Mouse (Mus musculus) gastrocnemius, adult 2 months (tissue): ENCODE measurements at regions not wholly inside any gene's neighbourhood (a gene's known extent, or its start where the extent isn't known, plus 50 kb on each side); places are given as distances from the start of the nearest gene placed in this dataset.

Experiments used
- DNase-seq: peaks from one replicate; pipeline ENCODE4 v3.0.0; 2022
- H3K27ac ChIP-seq: fragments of 200-600 bp; 2 replicates; pipeline ENCODE4 v1.8.1; 2022; ENCODE audit warnings: mild to moderate bottlenecking
- H3K4me3 ChIP-seq: fragments of 200-600 bp; 2 replicates; pipeline ENCODE4 v1.8.1; 2022; ENCODE audit warnings: mild to moderate bottlenecking, moderate library complexity
- CTCF ChIP-seq: fragments of 200-600 bp; IDR thresholded peaks from 2 replicates; pipeline ENCODE4 v1.8.1; 2022; ENCODE audit warnings: antibody characterized with exemption, mild to moderate bottlenecking, moderate library complexity
- intact Hi-C: fragments of 180-260 bp; cut with DNase I; formaldehyde crosslinking; loops from one replicate; pipeline ENCODE4 v1.15.1; 2025

DNA sequence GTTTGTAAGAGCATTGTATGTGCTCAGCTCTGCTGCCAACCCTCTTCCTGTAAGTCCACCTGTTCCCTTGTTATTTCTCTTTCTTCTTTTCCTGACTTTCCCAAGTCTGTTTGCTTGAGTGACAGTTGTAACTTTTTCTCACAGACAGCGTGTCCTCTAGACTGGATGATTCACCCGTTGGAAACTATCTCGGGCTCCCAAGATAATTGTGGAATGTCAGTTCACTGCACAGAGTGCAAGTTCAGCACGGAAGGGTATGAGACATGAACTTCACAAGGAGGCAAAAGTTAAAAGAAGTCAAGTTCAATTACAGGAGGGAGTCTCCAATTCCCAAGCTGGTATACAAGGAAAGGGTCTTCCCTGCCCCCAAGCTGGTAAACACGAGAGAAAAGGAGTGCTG, 112.5 kb upstream of the Gm5148 start:
- Histone ChIP-seq H3K4me3 (no peak overlapping the region), H3K27ac (peak overlapping the region; percentile 81)
- no peak for TF ChIP-seq CTCF
- intact Hi-C loops = no loop called here
- no peak for DNase-seq

DNA sequence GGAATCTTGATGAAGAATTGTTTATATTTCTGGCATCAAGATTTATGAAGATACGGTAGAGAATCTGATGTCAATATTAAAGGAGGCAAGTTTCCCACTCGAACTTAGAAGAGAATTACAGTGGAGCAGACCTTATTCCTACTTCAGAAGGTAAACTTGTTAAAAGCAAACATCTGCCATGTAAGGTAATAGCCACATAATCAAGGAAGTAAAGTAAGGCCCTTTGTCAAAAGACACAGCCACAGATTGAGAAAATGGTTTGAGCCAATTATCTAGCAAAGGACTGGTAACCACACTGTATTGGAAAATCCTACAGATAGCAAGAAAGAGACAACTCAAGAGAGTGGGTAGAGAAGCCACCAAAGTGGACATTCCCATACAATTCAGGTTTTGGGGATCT, 111.4 kb upstream of the Gm5148 start:
- TF ChIP-seq CTCF = no peak
- intact Hi-C loops = no loop called here
- Histone ChIP-seq H3K27ac (peak overlapping the region; percentile 81; the same call in 1 of the 2 replicates), H3K4me3 (no peak overlapping the region)
- no peak for DNase-seq

DNA sequence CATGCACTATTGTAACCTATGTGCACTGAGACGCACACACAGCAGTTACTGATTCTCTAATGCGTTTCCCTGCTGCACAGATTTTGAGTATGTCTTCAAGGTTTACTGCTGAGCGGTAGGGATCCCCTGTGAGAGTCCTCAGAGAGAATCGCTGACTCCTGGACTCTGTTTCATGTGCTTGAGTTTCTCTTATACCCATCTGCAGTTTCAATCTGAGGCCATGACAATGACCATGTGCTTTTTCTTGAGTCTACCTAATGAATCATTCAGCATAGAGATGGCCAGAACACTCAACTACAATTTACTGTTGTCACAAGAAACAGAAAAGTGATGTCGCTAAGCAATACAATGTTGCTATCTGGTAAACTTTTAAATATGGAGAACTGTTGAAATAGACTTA, 110.8 kb upstream of the Gm5148 start:
- H3K4me3 ChIP-seq = no peak overlapping the region
- H3K27ac ChIP-seq = peak overlapping the region; percentile 46
- no peak for TF ChIP-seq CTCF
- intact Hi-C loops = no loop called here
- DNase-seq = no peak

DNA sequence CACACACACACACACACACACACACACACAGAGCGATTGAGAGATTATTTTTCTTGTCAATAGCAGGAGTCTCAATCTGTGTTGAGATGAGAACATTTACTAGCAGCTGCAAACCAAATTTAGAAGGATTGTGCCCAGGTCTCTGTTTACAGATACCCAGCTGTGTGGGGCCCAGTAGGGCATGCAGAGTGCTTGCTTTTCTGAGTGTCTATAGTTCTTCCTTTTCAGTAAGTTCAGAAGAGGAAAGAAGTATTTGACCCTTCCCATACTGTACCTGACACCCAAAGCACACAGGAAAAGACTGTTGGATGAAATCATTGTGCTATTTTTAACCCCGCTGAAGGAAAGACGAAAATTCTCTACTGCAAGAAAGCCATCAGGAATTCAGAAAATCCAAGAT, 110.3 kb upstream of the Gm5148 start:
- H3K4me3 ChIP-seq = no peak overlapping the region
- no peak for TF ChIP-seq CTCF
- no peak for DNase-seq
- peak overlapping the region; percentile 46; the same call in 1 of the 2 replicates for H3K27ac ChIP-seq
- intact Hi-C loops = no loop called here

DNA sequence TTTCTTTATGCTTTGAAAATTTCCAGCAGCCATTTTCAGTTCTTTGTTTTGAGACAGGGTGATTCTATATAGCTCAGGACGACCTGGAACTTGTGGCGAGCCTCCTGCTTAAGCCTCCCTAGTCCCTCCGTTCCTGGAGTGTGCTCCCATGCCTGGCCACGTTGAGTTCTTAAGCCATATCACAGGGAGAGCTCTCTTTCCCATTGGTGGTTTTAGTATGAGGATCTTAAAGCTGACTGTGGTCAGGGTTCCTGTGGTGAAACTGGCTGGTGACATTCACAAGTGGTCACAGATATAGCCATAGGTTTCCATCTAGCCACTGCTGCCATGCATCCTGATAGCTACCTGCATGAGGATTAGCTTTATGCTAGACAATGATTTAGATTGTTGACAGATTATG, 109.1 kb upstream of the Gm5148 start:
- intact Hi-C loops = no loop called here
- H3K4me3 ChIP-seq = no peak overlapping the region
- DNase-seq = no peak

DNA sequence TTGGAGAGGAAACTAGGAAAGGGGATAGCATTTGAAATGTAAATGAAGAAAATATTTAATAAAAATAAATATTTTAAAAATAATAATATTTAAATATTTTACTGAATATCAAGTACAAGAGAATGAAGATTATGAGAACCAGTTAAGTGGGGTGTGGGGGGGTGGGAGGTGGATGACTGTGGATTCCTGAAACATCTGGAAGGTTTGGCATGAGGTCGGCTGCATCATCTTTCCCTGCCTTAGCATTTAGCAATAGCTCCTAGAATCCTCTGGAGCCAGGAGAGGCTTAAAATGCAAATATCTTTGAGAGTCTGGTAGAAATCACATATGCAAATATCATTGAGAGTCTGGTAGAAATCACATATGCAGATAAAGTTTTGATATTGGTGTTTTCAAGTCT, 103.3 kb upstream of the Gm5148 start:
- intact Hi-C loops = no loop called here
- Histone ChIP-seq H3K27ac (no peak overlapping the region), H3K4me3 (no peak overlapping the region)
- no peak for TF ChIP-seq CTCF
- DNase-seq = no peak

More for the DNA sequence above, 109.1 kb upstream of the Gm5148 start:
- no peak for TF ChIP-seq CTCF
- peak overlapping the region; percentile 70; the same call in 1 of the 2 replicates for H3K27ac ChIP-seq

DNA sequence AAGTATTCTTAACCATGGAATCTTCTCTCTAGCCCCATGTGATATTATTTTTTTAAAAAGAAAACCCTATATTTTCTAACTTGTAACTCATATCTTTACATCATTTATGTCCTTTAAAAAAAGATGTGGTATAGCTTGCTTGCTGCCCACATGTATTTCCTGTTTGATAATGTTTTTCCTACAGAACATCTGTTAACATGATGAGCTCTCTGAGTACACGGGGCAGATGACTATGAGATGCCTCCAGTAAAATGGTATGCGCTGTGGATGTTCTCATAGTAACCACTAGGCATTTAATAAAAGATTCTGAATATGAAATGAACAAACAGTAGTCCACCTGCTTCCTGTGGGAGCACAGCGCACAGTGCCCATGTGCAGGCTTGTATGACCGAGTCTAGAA, 101.3 kb upstream of the Gm5148 start:
- intact Hi-C loops = no loop called here
- TF ChIP-seq CTCF = no peak
- no peak for DNase-seq

DNA sequence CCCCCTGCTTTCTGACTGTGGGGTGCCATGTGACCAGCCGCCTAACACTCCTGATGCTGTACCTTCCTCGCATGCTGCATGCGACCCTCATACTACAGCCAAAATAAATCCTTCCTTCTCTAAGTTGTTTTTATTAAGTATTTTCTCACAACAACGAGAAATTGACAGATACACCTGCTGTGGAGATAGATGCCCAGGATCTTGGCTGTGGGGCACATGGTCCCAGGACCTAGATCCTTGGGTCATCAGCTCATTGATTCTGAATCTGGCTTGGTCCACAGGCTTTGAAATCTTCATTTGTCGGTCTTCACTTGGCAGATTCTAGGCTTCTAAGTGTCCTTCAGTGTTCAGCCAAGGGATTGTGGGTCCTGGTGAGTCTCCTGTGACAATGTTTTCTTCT, 100.4 kb upstream of the Gm5148 start:
- intact Hi-C loops = no loop called here
- Histone ChIP-seq H3K4me3 (no peak overlapping the region), H3K27ac (no peak overlapping the region)
- no peak for DNase-seq
- TF ChIP-seq CTCF = no peak

More for the DNA sequence above, 101.3 kb upstream of the Gm5148 start:
- no peak overlapping the region for H3K4me3 ChIP-seq
- no peak overlapping the region for H3K27ac ChIP-seq

DNA sequence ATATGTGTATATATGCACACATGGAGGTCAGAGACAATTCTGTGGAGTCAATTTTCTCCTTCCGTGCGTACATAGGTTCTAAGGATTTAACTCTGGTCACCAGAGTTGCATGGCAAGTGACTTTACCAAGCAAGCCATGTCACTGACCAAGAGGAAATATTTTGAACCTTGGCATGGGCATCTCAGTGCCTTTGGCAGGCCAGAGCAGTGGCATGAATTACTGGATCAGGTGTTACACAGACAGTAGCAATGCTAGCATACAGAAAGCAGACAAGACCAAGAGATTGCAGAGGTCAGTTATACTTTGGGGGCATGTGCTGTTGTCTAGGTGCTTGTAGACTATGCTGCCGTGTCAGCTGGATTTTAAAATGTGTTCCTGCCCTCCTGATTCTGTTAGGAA, 95.2 kb upstream of the Gm5148 start:
- intact Hi-C loops = no loop called here
- TF ChIP-seq CTCF = no peak
- DNase-seq = peak; percentile 48

DNA sequence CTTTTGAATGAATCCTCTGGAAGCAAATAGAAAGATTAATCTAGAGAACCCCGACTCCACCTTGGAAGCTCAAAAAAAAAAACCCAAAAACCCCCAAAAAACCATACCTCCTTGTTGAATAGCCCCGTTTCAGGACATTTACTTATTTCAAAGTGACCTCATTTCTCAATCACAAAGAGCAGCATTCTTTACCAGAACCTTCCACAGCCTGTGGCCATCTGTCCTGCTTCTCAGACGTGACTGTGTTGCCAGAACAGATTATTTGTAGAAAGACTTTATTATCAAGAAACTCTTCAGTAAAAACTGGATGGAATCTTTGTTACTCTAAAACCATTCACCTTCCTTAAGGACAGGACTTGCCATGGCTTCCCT, 93.1 kb upstream of the Gm5148 start:
- intact Hi-C loops = no loop called here
- no peak for DNase-seq
- Histone ChIP-seq H3K4me3 (no peak overlapping the region), H3K27ac (0 out of 2 replicates have a peak overlapping the region, but pooled peaks have one; percentile 24)
- no peak for TF ChIP-seq CTCF

More for the DNA sequence above, 95.2 kb upstream of the Gm5148 start:
- peak overlapping the region; percentile 43; the same call in 1 of the 2 replicates for H3K27ac ChIP-seq
- no peak overlapping the region for H3K4me3 ChIP-seq

DNA sequence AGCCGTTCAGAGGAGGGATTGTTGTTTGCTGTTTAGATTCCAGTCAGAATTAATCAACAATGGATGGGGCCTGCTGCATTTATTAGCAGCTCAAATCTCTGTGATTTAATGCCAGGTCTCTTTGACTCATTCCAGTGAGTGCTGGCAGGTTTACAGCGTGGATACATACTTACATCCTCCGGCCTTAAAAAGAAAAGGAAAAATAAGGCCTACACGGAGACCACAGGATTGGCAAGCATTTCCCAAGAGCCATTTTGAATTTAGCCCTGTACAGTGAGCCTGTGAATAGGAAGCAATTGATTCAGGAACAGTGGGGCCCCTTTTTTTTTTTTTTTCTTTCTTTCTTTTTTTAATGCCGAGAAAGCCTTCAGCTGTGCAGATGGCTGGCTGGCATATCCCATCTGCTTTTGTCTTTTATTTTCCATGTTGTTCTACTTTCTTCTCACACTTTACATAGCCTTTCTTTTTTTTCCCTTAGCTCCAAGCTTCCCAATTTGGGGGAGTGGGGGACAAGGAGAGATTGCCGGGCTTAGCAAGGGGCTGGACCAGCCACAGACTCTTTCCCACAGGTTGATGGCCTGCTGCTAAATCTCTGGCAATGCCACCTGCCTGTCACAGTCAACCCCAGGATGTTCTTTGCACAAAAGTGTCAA, 92.6 kb upstream of the Gm5148 start:
- Histone ChIP-seq H3K27ac (peak overlapping the region; percentile 13; the same call in 1 of the 2 replicates), H3K4me3 (no peak overlapping the region)
- DNase-seq = no peak
- no peak for TF ChIP-seq CTCF
- intact Hi-C loops = no loop called here

DNA sequence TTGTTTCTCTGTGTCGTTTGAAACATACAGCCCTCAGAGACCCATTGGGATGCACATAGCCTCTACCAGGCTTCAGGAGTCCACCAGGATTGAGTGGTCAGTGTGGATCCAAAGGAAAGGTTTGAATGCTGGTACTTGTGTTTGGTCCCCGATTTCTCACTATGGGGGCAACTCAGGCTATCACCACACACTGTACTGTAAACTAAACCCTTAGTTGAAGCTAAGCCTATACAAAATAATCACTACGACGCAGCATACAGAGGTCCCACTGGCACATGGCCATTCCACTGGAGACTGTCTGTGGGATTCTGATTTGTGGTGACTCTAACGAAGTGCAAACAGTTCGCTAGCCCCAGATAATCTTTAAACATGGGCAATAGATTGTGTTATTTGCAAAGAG, 91.5 kb upstream of the Gm5148 start:
- no peak for DNase-seq
- TF ChIP-seq CTCF = no peak
- intact Hi-C loops = no loop called here
- Histone ChIP-seq H3K4me3 (no peak overlapping the region), H3K27ac (no peak overlapping the region)

DNA sequence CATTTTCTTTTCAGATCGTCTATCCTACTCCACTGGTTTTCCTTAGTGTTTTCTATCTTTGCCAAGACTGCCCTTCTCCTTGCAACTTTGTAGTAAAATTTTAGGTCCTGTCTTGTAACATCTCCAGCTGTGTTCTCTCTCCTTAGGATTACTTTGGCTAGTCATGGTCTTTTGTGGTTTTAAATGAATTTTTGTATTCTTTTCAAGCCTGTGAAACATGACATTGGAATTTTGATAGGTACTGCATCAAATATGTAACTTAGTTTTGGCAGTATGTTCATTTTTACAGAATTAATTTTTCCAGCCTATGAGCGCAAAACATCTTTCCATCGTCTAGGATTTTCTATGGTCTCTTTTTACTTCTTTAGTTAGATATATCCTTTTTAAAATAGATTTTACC, 88.6 kb upstream of the Gm5148 start:
- intact Hi-C loops = no loop called here
- Histone ChIP-seq H3K4me3 (no peak overlapping the region), H3K27ac (no peak overlapping the region)
- no peak for TF ChIP-seq CTCF
- no peak for DNase-seq

DNA sequence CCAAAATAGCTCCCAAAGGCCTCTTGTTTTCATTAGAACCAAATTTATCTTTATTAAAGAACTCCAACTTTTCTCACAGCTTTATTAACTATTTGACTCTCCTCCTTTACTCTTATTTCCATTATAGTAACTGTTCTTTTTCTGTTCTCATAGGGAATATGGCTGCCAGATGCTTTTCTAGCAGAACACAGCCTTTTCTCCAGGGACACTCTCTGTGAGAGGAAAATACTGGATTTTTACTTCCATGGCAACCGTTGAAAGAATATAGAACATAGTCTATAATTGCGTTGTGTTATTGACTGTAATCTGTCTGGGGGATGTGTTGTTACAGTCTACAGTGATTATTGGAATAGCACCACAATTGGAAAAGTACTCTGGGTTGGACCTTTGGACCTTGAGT, 87.1 kb upstream of the Gm5148 start:
- Histone ChIP-seq H3K4me3 (no peak overlapping the region), H3K27ac (no peak overlapping the region)
- no peak for TF ChIP-seq CTCF
- intact Hi-C loops = no loop called here
- no peak for DNase-seq

DNA sequence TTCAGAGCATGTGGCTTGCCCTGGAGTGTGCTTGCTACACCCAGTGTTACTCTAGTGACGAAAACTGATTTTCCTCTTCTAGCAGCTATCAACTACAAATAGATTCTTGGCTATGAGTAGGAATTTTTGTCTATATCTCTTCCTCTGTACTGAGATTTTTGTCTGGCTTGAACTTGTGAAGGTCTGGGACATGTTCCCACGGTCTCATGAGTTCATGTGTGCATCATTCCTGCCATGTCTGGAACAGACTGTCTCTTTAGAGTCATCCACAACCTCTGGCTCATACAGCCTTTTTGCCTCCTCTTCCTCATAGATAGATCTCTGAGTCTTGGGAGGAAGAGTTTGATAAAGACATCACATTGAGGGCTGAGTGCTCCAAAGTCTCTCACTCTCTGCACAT, 86.5 kb upstream of the Gm5148 start:
- TF ChIP-seq CTCF = no peak
- Histone ChIP-seq H3K4me3 (no peak overlapping the region), H3K27ac (no peak overlapping the region)
- intact Hi-C loops = no loop called here
- DNase-seq = no peak
